Mouse (Mus musculus): ENCODE data around the gene Idua. TPM values are rescaled to one million over a fixed set of nuclear protein-coding genes. Genes with fewer than 3 reads are reported as not detected.
"Not testable (repeated sequence)": the region's sequence is repeated elsewhere in the genome, so short reads cannot be mapped to it uniquely, and the experiment has no call there.

Gene Idua
- total and polyA plus RNA-seq, 3 experiments = 6.2 to 43.2 (median 9.1) TPM

GRCm38 (mm10) chr5:108629634-108630483, 30.3 kb upstream of the Idua start, which contains the start of the genes Gak and Tmem175:
Gene Gak (minus strand): TSS chr5:108629755.
Gene Tmem175 (plus strand): TSS chr5:108629770.
- ATAC-seq (ENCODE audit: extremely low read depth, insufficient number of reproducible peaks, low FRiP score, poor library complexity, severe bottlenecking) (peak; percentile 79), DNase-seq (ENCODE audit: low spot score) (peak; percentile 86)
- Histone ChIP-seq H3K4me1 (ENCODE audit: insufficient read depth, low read depth, low read length) (peaks cover 46% of the 10 kb centered on the region), H3K4me3 (ENCODE audit: low read depth, low read length) (peak within 1 kb of the TSS; percentile 92), H3K27me3 (ENCODE audit: insufficient read depth, low read length) (no peaks in the 10 kb centered on the region), H3K36me3 (replicated peaks) (peaks cover 12% of the 10 kb centered on the region), H3K9me3 (replicated peaks) (no peaks in the 10 kb centered on the region)
- TF ChIP-seq POLR2AphosphoS5 (IDR thresholded peaks at IDR 0.05; ENCODE audit: insufficient replicate concordance, low read depth, low read length) (no peak), TAL1 (conservative IDR thresholded peaks at IDR 0.05; ENCODE audit: low read depth, low read length) (no peak), CTCF (IDR thresholded peaks at IDR 0.05; ENCODE audit: low read depth, low read length) (no peak), GATA2 (IDR thresholded peaks at IDR 0.05; ENCODE audit: borderline replicate concordance, low read depth, low read length) (no peak)

DNA sequence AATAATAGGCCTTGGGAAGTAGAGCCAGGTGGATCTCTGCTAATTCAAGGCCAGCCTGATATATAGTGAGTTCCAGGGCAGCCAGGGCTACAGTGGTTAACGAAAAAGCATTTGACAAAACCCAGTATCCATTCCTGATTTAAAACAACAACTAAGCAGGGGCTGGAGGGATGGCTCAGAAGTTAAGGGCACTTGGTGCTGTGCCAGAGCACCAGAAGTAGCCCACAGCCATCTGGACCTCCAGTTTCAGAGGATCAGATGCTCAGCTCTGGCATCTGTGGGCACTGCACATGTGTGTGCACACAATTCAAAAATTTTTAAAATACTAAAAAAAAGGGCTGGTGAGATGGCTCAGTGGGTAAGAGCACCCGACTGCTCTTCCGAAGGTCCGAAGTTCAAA, 26.5 kb upstream of the Idua start:
- H3K27me3 ChIP-seq (ENCODE audit: insufficient read depth, low read length) = no peaks in the 10 kb centered on the region
- H3K36me3 ChIP-seq (replicated peaks) = peaks cover 26% of the 10 kb centered on the region
- peaks cover 17% of the 10 kb centered on the region for H3K4me1 ChIP-seq (ENCODE audit: insufficient read depth, low read depth, low read length)
- DNase-seq (ENCODE audit: low spot score) = no peak
- H3K4me3 ChIP-seq (ENCODE audit: low read depth, low read length) = no peak overlapping the region
- ATAC-seq (ENCODE audit: extremely low read depth, insufficient number of reproducible peaks, low FRiP score, poor library complexity, severe bottlenecking) = no peak
- TF ChIP-seq GATA2 (IDR thresholded peaks at IDR 0.05; ENCODE audit: borderline replicate concordance, low read depth, low read length) (no peak), TAL1 (conservative IDR thresholded peaks at IDR 0.05; ENCODE audit: low read depth, low read length) (no peak), GATA1 (IDR thresholded peaks at IDR 0.05; ENCODE audit: borderline replicate concordance, low read length) (no peak), POLR2AphosphoS5 (IDR thresholded peaks at IDR 0.05; ENCODE audit: insufficient replicate concordance, low read depth, low read length) (no peak), CTCF (IDR thresholded peaks at IDR 0.05; ENCODE audit: low read depth, low read length) (no peak)
- no peaks in the 10 kb centered on the region for H3K9me3 ChIP-seq (replicated peaks)

DNA sequence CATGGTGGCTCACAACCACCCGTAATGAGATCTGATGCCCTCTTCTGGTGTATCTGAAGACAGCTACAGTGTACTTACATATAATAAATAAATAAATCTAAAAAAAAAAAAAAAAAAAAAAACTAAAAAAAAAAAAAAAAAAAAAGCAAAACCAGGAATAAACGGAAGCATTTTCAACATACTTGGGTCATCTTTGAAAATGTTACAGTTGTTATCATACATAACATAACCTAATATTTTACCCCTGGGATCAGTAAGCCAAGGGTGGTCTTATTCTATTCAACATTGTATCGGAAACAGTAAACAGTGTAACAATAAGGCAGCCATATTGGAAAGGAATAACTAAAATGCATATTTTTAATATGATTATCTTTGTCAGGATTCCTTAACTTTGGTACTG, 26.0 kb upstream of the Idua start:
- not testable (repeated sequence) for ATAC-seq (ENCODE audit: extremely low read depth, insufficient number of reproducible peaks, low FRiP score, poor library complexity, severe bottlenecking)

GRCm38 (mm10) chr5:108636172-108636571, 24.0 kb upstream of the Idua start:
- peaks cover 2% of the 10 kb centered on the region for H3K4me1 ChIP-seq (ENCODE audit: insufficient read depth, low read depth, low read length)
- H3K36me3 ChIP-seq (replicated peaks) = peaks cover 44% of the 10 kb centered on the region
- H3K9me3 ChIP-seq (replicated peaks) = no peaks in the 10 kb centered on the region
- no peak overlapping the region for H3K4me3 ChIP-seq (ENCODE audit: low read depth, low read length)
- TF ChIP-seq GATA2 (IDR thresholded peaks at IDR 0.05; ENCODE audit: borderline replicate concordance, low read depth, low read length) (no peak), CTCF (IDR thresholded peaks at IDR 0.05; ENCODE audit: low read depth, low read length) (no peak), TAL1 (conservative IDR thresholded peaks at IDR 0.05; ENCODE audit: low read depth, low read length) (no peak)
- no peaks in the 10 kb centered on the region for H3K27me3 ChIP-seq (ENCODE audit: insufficient read depth, low read length)
- no peak for ATAC-seq (ENCODE audit: extremely low read depth, insufficient number of reproducible peaks, low FRiP score, poor library complexity, severe bottlenecking)
- DNase-seq (ENCODE audit: low spot score) = no peak

More for the DNA sequence above, 26.0 kb upstream of the Idua start:
- not testable (repeated sequence) for H3K4me3 ChIP-seq (ENCODE audit: low read depth, low read length); DNase-seq (ENCODE audit: low spot score); H3K9me3 ChIP-seq (replicated peaks); H3K27me3 ChIP-seq (ENCODE audit: insufficient read depth, low read length)
- Histone ChIP-seq H3K36me3 (replicated peaks) (peaks cover 26% of the 10 kb centered on the region), H3K4me1 (ENCODE audit: insufficient read depth, low read depth, low read length) (peaks cover 15% of the 10 kb centered on the region)

DNA sequence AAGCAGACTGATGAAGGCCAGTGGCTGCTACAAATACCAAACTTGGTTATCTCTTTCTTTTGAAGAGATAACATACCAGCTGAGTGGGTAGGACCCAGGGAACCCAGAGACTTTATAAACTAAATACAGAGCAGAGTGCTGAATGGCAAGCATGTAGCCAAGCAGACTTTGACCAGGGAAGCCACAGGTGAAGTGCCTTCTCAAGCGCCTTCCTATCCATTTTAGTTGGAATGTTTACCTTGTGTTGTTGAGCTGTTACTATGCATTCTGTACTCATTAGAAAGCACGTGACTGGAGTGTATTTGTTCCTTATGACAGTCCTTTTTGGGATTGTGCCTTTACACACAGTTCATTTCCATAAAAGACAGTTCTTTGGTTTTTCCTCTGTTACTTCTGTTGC, 16.5 kb upstream of the Idua start:
- no peaks in the 10 kb centered on the region for H3K27me3 ChIP-seq (ENCODE audit: insufficient read depth, low read length)
- ATAC-seq (ENCODE audit: extremely low read depth, insufficient number of reproducible peaks, low FRiP score, poor library complexity, severe bottlenecking) (no peak), DNase-seq (ENCODE audit: low spot score) (no peak)
- H3K9me3 ChIP-seq (replicated peaks) = no peaks in the 10 kb centered on the region
- H3K36me3 ChIP-seq (replicated peaks) = peaks cover 90% of the 10 kb centered on the region
- no peaks in the 10 kb centered on the region for H3K4me1 ChIP-seq (ENCODE audit: insufficient read depth, low read depth, low read length)
- TF ChIP-seq TAL1 (conservative IDR thresholded peaks at IDR 0.05; ENCODE audit: low read depth, low read length) (no peak), POLR2AphosphoS5 (IDR thresholded peaks at IDR 0.05; ENCODE audit: insufficient replicate concordance, low read depth, low read length) (no peak), GATA2 (IDR thresholded peaks at IDR 0.05; ENCODE audit: borderline replicate concordance, low read depth, low read length) (no peak), GATA1 (IDR thresholded peaks at IDR 0.05; ENCODE audit: borderline replicate concordance, low read length) (no peak), CTCF (IDR thresholded peaks at IDR 0.05; ENCODE audit: low read depth, low read length) (no peak)
- no peak overlapping the region for H3K4me3 ChIP-seq (ENCODE audit: low read depth, low read length)

DNA sequence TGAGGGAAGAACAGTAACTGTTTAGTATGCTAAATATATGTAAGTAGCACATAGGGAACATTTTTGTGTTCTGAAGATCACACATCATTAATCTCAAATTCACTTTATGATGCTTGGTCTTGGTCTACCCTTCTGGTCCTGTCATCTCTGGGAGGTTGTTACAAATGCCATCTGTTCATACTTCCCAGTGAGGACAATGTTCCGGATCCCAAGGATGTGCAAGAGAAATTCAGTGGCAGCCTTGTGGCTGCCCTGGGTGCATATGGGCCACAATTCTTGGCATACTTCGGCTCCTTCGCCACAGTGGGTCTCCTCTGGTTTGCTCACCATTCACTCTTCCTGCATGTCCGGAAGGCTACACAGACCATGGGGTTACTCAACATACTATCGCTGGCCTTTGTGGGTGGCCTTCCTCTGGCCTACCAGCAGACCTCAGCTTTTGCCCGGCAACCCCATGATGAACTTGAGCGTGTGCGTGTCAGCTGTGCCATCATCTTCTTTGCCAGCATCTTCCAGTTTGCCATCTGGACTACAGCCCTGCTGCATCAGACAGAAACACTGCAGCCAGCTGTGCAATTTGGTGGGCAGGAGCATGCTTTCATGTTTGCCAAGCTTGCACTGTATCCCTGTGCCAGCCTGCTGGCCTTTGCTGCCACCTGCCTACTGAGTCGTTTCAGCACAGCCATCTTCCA, 14.3 kb upstream of the Idua start:
- Histone ChIP-seq H3K27me3 (ENCODE audit: insufficient read depth, low read length) (no peaks in the 10 kb centered on the region), H3K36me3 (replicated peaks) (peaks cover 97% of the 10 kb centered on the region), H3K4me3 (ENCODE audit: low read depth, low read length) (no peak overlapping the region), H3K9me3 (replicated peaks) (no peaks in the 10 kb centered on the region), H3K4me1 (ENCODE audit: insufficient read depth, low read depth, low read length) (no peaks in the 10 kb centered on the region; the same call in 1 of the 2 replicates)
- no peak for TF ChIP-seq TAL1 (conservative IDR thresholded peaks at IDR 0.05; ENCODE audit: low read depth, low read length)
- TF ChIP-seq GATA2 (IDR thresholded peaks at IDR 0.05; ENCODE audit: borderline replicate concordance, low read depth, low read length) = 0 out of 2 replicates have a peak, but pooled peaks have one; percentile 20
- ATAC-seq (ENCODE audit: extremely low read depth, insufficient number of reproducible peaks, low FRiP score, poor library complexity, severe bottlenecking) = no peak
- DNase-seq (ENCODE audit: low spot score) = no peak

All from G1E (cell line).